Mouse (Mus musculus) NIH3T3 (cell line): ENCODE results near the gene Polr3g.
"Not testable (repeated sequence)": the region's sequence is repeated elsewhere in the genome, so short reads cannot be mapped to it uniquely, and the experiment has no call there.

Source experiments
- DNase-seq: peaks from one replicate; pipeline ENCODE4 v3.0.0-alpha.2; 2012; ENCODE audit warnings: low read depth

Gene Polr3g

DNA sequence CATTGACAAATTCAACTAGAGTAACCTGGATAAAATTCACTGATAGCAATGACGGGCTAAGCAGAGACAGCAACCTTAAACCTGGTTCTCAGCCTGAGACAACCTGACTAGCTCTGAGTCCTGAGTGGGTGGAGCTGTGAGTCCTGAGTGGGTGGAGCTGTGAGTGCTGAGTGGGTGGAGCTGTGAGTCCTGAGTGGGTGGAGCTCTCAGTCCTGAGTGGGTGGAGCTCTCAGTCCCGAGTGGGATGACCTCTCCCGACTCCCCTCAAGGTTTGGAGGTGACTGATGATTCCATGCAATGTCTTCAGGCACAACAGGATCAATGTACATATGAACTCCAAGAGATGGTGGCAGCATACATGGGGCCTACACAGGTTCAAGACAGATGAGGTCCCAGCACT is 21.2 kb downstream of the Polr3g start:
- no peak for DNase-seq

DNA sequence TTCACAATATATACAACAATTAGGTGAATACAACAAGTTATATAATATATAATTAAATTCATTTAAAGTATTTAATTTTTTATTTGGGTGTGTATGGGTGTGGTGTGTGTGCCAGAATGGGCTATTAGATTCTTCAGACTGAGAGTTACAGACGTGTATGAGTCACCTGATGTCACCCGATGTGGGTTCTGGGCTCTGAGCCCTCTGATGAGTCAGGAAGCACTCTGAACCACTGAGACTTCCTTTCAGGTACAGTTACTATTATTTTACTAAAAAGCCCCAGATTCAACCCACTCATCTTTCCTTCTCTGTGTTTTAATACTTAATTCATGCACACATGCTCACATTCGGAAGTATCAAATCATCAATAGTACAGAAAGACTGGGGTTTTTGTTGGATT is 25.9 kb downstream of the Polr3g start:
- peak; percentile 64 for DNase-seq

DNA sequence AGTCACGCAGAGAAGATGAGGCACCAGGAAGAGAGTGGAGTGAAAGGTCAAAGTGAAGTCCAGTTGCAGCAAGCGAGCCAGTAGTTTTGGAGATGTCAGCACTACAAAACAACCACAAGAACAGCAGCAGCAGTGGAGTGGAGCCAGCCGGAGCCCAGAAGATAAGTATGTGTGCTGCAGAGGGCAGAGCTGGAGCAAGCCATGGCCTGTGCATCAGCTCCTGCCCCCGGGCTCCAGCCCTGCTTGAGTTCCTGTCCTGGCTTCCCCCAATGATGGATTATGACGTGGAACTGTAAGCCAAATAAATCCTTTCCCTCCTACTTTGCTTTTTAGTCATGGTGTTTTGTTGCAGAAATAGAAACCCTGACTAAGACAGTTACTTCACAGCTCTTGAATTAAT is 26.6 kb downstream of the Polr3g start:
- DNase-seq: peak; percentile 62

GRCm38 (mm10) chr13:81683107-81683506 is 27.7 kb downstream of the Polr3g start:
- no peak for DNase-seq

- no peak for DNase-seq
Measured at GRCm38 (mm10) chr13:81675333-81675732, 35.5 kb downstream of the Polr3g start.

GRCm38 (mm10) chr13:81667713-81668112 is 43.1 kb downstream of the Polr3g start:
- no peak for DNase-seq

DNA sequence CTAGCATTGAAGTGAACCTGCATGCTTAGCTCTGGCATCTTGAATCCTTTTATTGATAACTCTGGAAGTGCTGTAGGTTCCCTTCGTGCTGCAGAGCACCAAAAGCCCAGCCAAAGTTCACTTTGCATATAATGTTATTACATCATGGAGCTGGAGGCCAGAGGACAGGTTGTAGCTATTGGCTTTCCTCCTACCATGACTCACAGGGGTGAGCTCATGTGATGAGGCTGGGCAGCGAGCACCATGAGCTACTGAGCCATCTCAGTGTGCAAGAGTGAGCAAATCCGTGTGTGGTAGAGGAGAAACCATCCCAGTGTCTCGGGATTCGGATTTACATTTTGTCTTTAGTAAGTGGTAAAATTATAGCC is 46.5 kb downstream of the Polr3g start:
- DNase-seq: peak; percentile 73

DNA sequence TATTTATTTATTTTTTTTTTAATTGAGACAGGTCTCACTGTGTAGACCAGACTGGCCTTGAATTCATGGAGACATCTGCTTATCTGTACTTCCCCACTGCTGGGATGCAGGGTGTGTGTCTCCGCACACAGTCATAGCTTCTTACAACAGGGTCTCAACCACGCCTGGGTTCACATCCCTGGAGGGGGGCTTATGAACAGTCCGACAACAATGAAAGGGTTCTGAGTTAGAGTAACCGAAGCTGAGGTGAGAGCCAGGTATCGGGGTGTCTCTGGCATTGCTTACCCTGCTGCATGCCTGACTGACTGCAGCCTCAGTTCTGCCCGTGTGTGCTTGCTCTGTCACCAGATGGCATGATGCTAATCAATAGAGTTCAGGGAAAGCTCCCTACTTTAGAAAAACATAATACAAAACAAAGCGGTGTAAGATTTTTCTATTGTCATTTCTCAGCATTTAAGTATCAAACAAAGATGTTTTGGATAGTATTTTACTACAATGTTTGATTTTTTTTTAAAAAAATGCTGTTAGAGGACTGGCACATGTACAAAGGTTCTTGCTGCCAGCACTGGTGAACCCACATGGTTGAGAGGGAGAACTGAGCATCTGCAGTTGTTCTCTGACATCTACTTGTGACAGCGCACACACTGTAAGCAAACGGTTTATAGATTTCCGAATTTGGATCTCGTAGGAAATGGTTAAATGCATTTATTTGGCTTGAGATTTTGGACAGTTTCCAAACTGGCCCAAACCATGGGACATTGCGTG is 47.1 kb downstream of the Polr3g start:
- no peak for DNase-seq

DNA sequence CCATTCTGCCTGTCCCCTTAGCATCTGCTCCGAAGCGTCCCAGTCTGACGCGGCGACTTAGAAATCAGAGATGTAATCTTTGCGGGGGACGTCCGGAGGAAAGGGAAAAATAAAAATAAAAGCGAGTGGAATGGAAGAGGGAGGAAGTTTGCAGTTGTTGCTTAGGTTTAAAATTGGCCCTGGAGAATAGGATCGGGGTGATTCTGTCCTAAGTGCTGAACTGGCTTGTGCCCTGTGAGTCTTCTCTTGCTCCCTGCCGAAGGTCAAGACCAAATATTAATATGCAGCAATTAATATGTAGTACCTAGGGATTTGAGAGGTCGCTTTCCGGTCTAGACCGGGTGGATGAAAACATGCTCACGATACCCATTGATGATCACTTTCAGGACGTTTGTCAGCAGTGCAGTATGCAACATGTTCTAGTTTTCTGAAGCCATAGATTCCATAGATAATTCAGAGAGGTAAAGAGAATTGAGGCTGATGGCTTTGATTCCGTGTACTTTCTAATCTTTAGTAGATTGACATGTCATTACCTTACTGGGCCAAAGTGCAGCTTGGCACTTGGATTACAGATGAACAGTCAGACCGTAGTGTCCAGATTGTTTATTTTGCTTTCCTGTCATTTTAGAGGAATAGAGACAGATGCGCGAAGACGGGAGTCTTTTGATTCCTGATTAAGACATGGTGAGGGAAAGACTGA is 52.6 kb downstream of the Polr3g start:
- no peak for DNase-seq

GRCm38 (mm10) chr13:81657351-81658052 is 53.3 kb downstream of the Polr3g start, which contains the start of gene Lysmd3:
Lysmd3 (plus strand) TSS chr13:81657663.
- DNase-seq: peak; percentile 93

DNA sequence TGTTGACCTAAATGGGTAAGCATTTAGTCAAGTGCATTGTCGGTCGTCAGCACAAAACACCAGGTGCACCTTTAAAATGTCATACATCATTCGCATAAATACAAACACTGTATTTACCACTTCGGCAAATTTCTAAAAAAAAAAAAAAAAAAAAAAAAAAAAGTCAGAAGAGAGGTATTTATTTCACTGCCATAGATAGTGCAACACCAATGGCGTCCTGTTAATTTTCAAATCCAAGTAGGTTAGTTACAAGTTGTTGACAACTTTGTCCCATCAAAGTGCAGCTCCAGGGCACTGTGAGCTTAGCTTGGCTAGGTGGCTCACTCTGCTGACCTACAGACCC is 53.8 kb downstream of the Polr3g start:
- DNase-seq: no peak

- peak; percentile 16 for DNase-seq
Measured at GRCm38 (mm10) chr13:81656091-81656850, 54.5 kb downstream of the Polr3g start.

GRCm38 (mm10) chr13:81650382-81650781 is 60.4 kb downstream of the Polr3g start:
- not testable (repeated sequence) for DNase-seq

- DNase-seq: no peak
Measured at GRCm38 (mm10) chr13:81646348-81646747, 64.5 kb downstream of the Polr3g start.

GRCm38 (mm10) chr13:81644047-81644565 is 66.7 kb downstream of the Polr3g start:
- no peak for DNase-seq

DNA sequence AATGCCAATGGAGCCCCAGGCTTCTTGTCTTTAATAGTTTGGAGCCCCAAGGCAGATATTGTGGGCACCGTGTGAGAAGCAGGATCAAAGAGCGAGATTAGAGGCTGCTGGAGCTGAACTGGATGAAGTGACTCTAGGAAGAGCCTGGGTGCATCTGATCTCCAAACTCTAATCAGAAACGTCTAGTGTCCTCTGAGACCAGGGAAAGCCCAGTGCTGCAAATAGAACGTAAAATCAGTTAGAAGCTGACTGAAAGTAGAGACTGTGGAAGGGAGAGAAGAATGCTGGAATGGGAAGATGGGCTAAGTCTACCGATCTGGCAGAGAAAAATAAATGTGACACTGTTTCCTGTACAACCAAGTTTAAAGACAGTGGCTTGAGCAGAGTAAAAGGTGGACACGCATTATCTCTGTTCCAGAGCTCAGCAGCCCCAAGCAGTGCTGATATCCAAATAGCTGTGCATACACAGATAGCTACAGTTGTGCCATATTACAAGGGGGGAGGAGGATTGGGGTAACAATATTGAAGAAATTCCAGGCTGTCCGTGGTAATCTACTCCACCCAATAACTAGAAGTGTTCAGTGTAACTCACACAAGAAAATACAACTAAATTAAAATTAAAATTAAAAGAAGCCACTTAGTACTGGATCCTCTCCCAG is 68.2 kb downstream of the Polr3g start:
- no peak for DNase-seq

- peak; percentile 86 for DNase-seq
Measured at GRCm38 (mm10) chr13:81641289-81642045, 69.3 kb downstream of the Polr3g start.

DNA sequence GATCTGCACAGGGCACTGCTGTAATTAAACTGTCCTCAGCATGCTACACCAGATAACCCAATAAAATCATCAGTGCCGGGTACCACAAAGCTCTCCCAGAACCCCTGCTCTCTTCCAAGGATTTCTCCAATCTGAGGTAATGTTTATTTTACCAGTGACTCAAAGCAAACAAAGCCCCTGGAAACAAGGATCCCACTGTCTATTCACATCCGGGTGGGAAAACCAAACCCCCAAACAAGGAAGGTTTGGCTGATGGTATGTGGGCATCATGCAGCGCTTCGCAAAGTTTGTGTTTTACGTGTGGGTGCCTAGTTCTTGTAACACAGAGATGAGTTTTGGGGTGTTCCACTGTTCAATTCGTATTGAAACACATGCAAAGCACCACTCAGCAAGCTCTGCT is 69.9 kb downstream of the Polr3g start:
- peak; percentile 25 for DNase-seq

GRCm38 (mm10) chr13:81639624-81640023 is 71.2 kb downstream of the Polr3g start:
- no peak for DNase-seq

DNA sequence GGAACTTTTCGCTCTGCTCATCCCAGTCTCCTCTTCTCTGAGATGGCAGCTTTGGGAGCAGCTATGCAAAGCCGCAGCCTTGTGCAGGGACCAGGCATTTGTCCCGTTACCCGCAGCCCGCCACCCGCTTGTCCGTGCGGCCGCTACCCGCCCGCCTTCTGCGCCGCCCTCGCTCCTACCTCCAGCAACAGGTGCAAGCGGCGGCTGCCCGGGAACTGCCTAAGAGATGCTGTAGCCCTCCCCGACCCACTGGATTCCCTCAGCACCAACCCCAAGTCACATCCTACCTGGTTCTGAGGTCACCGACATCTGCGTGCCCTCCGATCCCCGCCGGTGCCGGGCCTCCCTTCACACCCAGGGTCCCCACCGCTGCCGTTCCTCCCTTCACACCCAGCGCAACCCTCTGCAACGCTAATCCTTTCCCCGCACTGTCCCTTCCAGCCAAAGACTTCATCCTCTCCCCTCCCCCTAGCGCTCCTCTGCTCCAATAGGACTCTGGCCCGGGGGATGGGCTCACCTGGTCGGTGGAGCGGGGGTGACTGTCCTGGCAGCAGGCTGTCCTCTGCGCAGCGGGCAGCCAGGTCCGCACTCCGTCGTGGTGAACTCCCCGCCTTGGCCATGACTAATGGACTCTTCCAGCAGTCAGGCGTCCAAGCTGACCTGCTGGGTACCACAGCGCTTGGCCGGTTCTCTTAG is 77.9 kb downstream of the Polr3g start, which contains the start of gene Adgrv1:
Gene Adgrv1, minus strand, starts transcription at position 435 of the 696 bp plus-strand sequence.
- no peak for DNase-seq
